Mouse (Mus musculus) CH12.LX (cell line): Measurements from ENCODE around the gene Sephs2. TPM values are rescaled to one million over a fixed set of nuclear protein-coding genes. Genes with fewer than 3 reads are reported as not detected.

Experiments used
- DNase-seq: peaks from one replicate; pipeline ENCODE4 v3.0.0-alpha.2; 2013; ENCODE audit errors: extremely low read depth
- H3K27ac ChIP-seq: 2 replicates; pipeline ENCODE4 v1.5.1; 2012; ENCODE audit warnings: low read depth, mild to moderate bottlenecking, control low read depth, moderate library complexity; ENCODE audit not compliant: insufficient read depth
- H3K27me3 ChIP-seq: replicated peaks from 2 replicates; pipeline ENCODE3; 2012; ENCODE audit warnings: inconsistent platforms
- H3K36me3 ChIP-seq, 2 experiments: replicated peaks in 1 of 2; 2 replicates each; pipeline versions ENCODE3 to v1.6.1; 2012; ENCODE audit warnings: inconsistent platforms in 1 of 2, low read length in 1 of 2, mild to moderate bottlenecking in 1 of 2, mixed read lengths in 1 of 2, moderate library complexity in 1 of 2; ENCODE audit not compliant: control insufficient read depth in 1 of 2, insufficient read depth in 1 of 2
- H3K4me1 ChIP-seq, 2 experiments: 2 replicates each; pipeline ENCODE4 v1.6.1; 2012; ENCODE audit warnings: inconsistent platforms in 1 of 2, moderate library complexity in 1 of 2; ENCODE audit not compliant: insufficient read depth in 2 of 2, control insufficient read depth in 1 of 2
- H3K4me2 ChIP-seq: 2 replicates; pipeline ENCODE4 v1.6.1; 2012; ENCODE audit warnings: low read depth, mild to moderate bottlenecking, control low read depth; ENCODE audit not compliant: poor library complexity, insufficient read depth, severe bottlenecking
- H3K4me3 ChIP-seq, 3 experiments: fragments of 150-350 bp in 1 of 3; sonication (generic) in 1 of 3; replicated peaks in 1 of 3; 2 replicates each; pipeline versions ENCODE3 to v1.5.1; 2011 to 2012; ENCODE audit warnings: low read depth in 2 of 3, low read length in 2 of 3, mild to moderate bottlenecking in 2 of 3, moderate library complexity in 2 of 3, control low read depth in 1 of 3, improper control_type of control experiment in 1 of 3, inconsistent platforms in 1 of 3, mixed read lengths in 1 of 3; ENCODE audit not compliant: poor library complexity in 1 of 3
- H3K79me2 ChIP-seq: replicated peaks from 2 replicates; pipeline ENCODE4 v1.6.1; 2012; ENCODE audit warnings: mild to moderate bottlenecking, moderate library complexity; ENCODE audit not compliant: control insufficient read depth, poor library complexity, insufficient read depth, severe bottlenecking; ENCODE audit errors: extremely low read depth
- H3K9ac ChIP-seq: 2 replicates; pipeline ENCODE4 v1.6.1; 2012; ENCODE audit warnings: low read depth, mild to moderate bottlenecking, control low read depth, moderate library complexity; ENCODE audit not compliant: insufficient read depth
- H3K9me3 ChIP-seq: replicated peaks from 2 replicates; pipeline ENCODE3; 2012; ENCODE audit warnings: low read length, inconsistent platforms, mixed read lengths
- CHD1 ChIP-seq: IDR thresholded peaks from 2 replicates; pipeline ENCODE4 v1.6.1; 2012; ENCODE audit warnings: low read depth, low read length, improper control_type of control experiment, inconsistent platforms
- CHD2 ChIP-seq: IDR thresholded peaks from 2 replicates; pipeline ENCODE4 v1.6.1; 2011; ENCODE audit warnings: low read length, improper control_type of control experiment
- CTCF ChIP-seq, 2 experiments: IDR thresholded peaks in 1 of 2; conservative IDR thresholded peaks in 1 of 2; 2 replicates each; pipeline ENCODE4 v1.5.1; 2011 to 2012; ENCODE audit warnings: low read depth in 2 of 2, low read length in 2 of 2, improper control_type of control experiment in 1 of 2, inconsistent platforms in 1 of 2, mild to moderate bottlenecking in 1 of 2, moderate library complexity in 1 of 2
- E2F4 ChIP-seq: IDR thresholded peaks from 2 replicates; pipeline ENCODE4 v1.6.1; 2011; ENCODE audit warnings: low read depth, low read length, improper control_type of control experiment; ENCODE audit not compliant: insufficient replicate concordance
- EP300 ChIP-seq: IDR thresholded peaks from 2 replicates; pipeline ENCODE4 v1.6.1; 2011; ENCODE audit warnings: low read length, improper control_type of control experiment
- GABPA ChIP-seq: IDR thresholded peaks from 2 replicates; pipeline ENCODE4 v1.6.1; 2012; ENCODE audit warnings: low read depth, low read length, improper control_type of control experiment, inconsistent platforms; ENCODE audit not compliant: insufficient replicate concordance
- HCFC1 ChIP-seq: IDR thresholded peaks from 2 replicates; pipeline ENCODE4 v1.6.1; 2012; ENCODE audit warnings: low read depth, mild to moderate bottlenecking, inconsistent platforms, low read length, improper control_type of control experiment
- IRF4 ChIP-seq: IDR thresholded peaks from 2 replicates; pipeline ENCODE4 v1.6.1; 2014; ENCODE audit warnings: low read depth, mild to moderate bottlenecking, inconsistent platforms, low read length, improper control_type of control experiment
- JUN ChIP-seq: IDR thresholded peaks from 2 replicates; pipeline ENCODE4 v1.6.1; 2011; ENCODE audit warnings: low read depth, mild to moderate bottlenecking, low read length, improper control_type of control experiment, moderate library complexity; ENCODE audit not compliant: insufficient read depth
- JUND ChIP-seq: conservative IDR thresholded peaks from 2 replicates; pipeline ENCODE4 v1.6.1; 2011; ENCODE audit warnings: low read depth, low read length, improper control_type of control experiment
- KAT2A ChIP-seq: IDR thresholded peaks from 2 replicates; pipeline ENCODE4 v1.6.1; 2012; ENCODE audit warnings: low read length, improper control_type of control experiment, inconsistent platforms; ENCODE audit not compliant: insufficient replicate concordance
- MAFK ChIP-seq: IDR thresholded peaks from 2 replicates; pipeline ENCODE4 v1.6.1; 2011; ENCODE audit warnings: low read length, improper control_type of control experiment; ENCODE audit not compliant: insufficient replicate concordance
- MAX ChIP-seq: IDR thresholded peaks from 2 replicates; pipeline ENCODE4 v1.6.1; 2011; ENCODE audit warnings: low read length, improper control_type of control experiment
- MAZ ChIP-seq: IDR thresholded peaks from 2 replicates; pipeline ENCODE4 v1.6.1; 2012; ENCODE audit warnings: low read depth, mild to moderate bottlenecking, inconsistent platforms, low read length, improper control_type of control experiment, moderate library complexity
- MEF2A ChIP-seq: IDR thresholded peaks from 2 replicates; pipeline ENCODE4 v1.6.1; 2014; ENCODE audit warnings: low read depth, mild to moderate bottlenecking, inconsistent platforms, low read length, improper control_type of control experiment, borderline replicate concordance
- MXI1 ChIP-seq: IDR thresholded peaks from 2 replicates; pipeline ENCODE4 v1.6.1; 2011; ENCODE audit warnings: mild to moderate bottlenecking, low read depth, low read length, improper control_type of control experiment
- NELFE ChIP-seq: IDR thresholded peaks from 2 replicates; pipeline ENCODE4 v1.6.1; 2011; ENCODE audit warnings: low read depth, low read length, improper control_type of control experiment
- RAD21 ChIP-seq: IDR thresholded peaks from 2 replicates; pipeline ENCODE4 v1.6.1; 2011; ENCODE audit warnings: low read depth, mild to moderate bottlenecking, low read length, improper control_type of control experiment, moderate library complexity
- RCOR1 ChIP-seq: conservative IDR thresholded peaks from 2 replicates; pipeline ENCODE4 v1.6.1; 2012; ENCODE audit warnings: low read depth, mild to moderate bottlenecking, inconsistent platforms, low read length, improper control_type of control experiment
- SIN3A ChIP-seq: IDR thresholded peaks from 2 replicates; pipeline ENCODE4 v1.6.1; 2012; ENCODE audit warnings: low read length, improper control_type of control experiment, inconsistent platforms
- SMC3 ChIP-seq: IDR thresholded peaks from 2 replicates; pipeline ENCODE4 v1.6.1; 2011; ENCODE audit warnings: low read depth, low read length, improper control_type of control experiment
- TBP ChIP-seq: conservative IDR thresholded peaks from 2 replicates; pipeline ENCODE4 v1.6.1; 2011; ENCODE audit warnings: low read depth, low read length, improper control_type of control experiment
- TCF12 ChIP-seq: IDR thresholded peaks from 2 replicates; pipeline ENCODE4 v1.6.1; 2014; ENCODE audit warnings: low read depth, mild to moderate bottlenecking, inconsistent platforms, low read length, improper control_type of control experiment
- UBTF ChIP-seq: IDR thresholded peaks from 2 replicates; pipeline ENCODE4 v1.6.1; 2012; ENCODE audit warnings: low read depth, mild to moderate bottlenecking, inconsistent platforms, low read length, improper control_type of control experiment, moderate library complexity
- USF2 ChIP-seq: conservative IDR thresholded peaks from 2 replicates; pipeline ENCODE4 v1.6.1; 2011; ENCODE audit warnings: low read depth, low read length, improper control_type of control experiment
- ZC3H11A ChIP-seq: IDR thresholded peaks from 2 replicates; pipeline ENCODE4 v1.6.1; 2012; ENCODE audit warnings: low read depth, mild to moderate bottlenecking, inconsistent platforms, low read length, improper control_type of control experiment
- ZKSCAN1 ChIP-seq: IDR thresholded peaks from 2 replicates; pipeline ENCODE4 v1.6.1; 2012; ENCODE audit warnings: low read depth, inconsistent platforms, low read length, improper control_type of control experiment, borderline replicate concordance
- ZNF384 ChIP-seq: IDR thresholded peaks from 2 replicates; pipeline ENCODE4 v1.6.1; 2012; ENCODE audit warnings: low read depth, low read length, improper control_type of control experiment, inconsistent platforms
- dilution Hi-C: fragments of 300-500 bp; cut with MboI; formaldehyde crosslinking; loops from 2 replicates; pipeline ENCODE4 v1.14.3; 2020; ENCODE audit warnings: low sequenced_read_pairs; ENCODE audit not compliant: extremely low pct_unique_long_range_greater_than_20kb, extremely low pct_ligation_motif_present
- in situ Hi-C: fragments of 300-500 bp; cut with MboI; formaldehyde crosslinking; loops from 3 replicates; pipeline ENCODE4 v1.14.3; 2019; ENCODE audit warnings: low sequenced_read_pairs, low pct_ligation_motif_present, low pct_unique_long_range_greater_than_20kb, mixed read lengths
- polyA plus RNA-seq: library from polyadenylated mRNA; unstranded; fragments of >175 nt; gene quantifications from 2 replicates; pipeline ENCODE4 v1.2.1, GENCODE M21; 2012; ENCODE audit warnings: low read depth; ENCODE audit not compliant: insufficient read length
- total RNA-seq, 2 experiments: library from RNA; depleted of rRNA; stranded (reverse); fragments of 300-350 nt in 1 of 2; fragments of >200 nt in 1 of 2; gene quantifications; 2 replicates each; pipeline ENCODE4 v1.2.3; 2012 to 2014

Sephs2 gene
- total and polyA plus RNA-seq, 3 experiments = 159 to 209 (median 203) TPM

GRCm38 (mm10) chr7:127233368-127233749, 40.5 kb downstream of the Sephs2 start:
- in situ Hi-C loops (no loop called here), dilution Hi-C loops (no loop called here)
- peaks cover 6 to 48% of the 10 kb centered on the region in 2 experiments; a peak in 3 of 4 replicates for H3K4me1 ChIP-seq
- H3K79me2 ChIP-seq = peaks cover 31% of the 10 kb centered on the region
- no peak for DNase-seq
- no peaks in the 10 kb centered on the region for H3K27me3 ChIP-seq
- peak overlapping the region; percentile 44 for H3K27ac ChIP-seq
- H3K4me2 ChIP-seq = peak overlapping the region; percentile 87
- peaks cover 34 to 63% of the 10 kb centered on the region in 2 experiments for H3K36me3 ChIP-seq
- peak overlapping the region; percentile 61 for H3K9ac ChIP-seq
- H3K9me3 ChIP-seq = no peaks in the 10 kb centered on the region
- H3K4me3 ChIP-seq = peak overlapping the region; percentile 94 to 98 (median 97)
- TF ChIP-seq ZC3H11A = no peak
- no peak for TF ChIP-seq RAD21
- TF ChIP-seq JUND = no peak
- TF ChIP-seq NELFE = no peak
- TF ChIP-seq E2F4 = no peak
- no peak for TF ChIP-seq EP300
- TF ChIP-seq UBTF = 0 out of 2 replicates have a peak, but pooled peaks have one; percentile 8
- no peak for TF ChIP-seq SMC3
- TF ChIP-seq ZKSCAN1 = peak; percentile 84
- TF ChIP-seq MEF2A = no peak
- TF ChIP-seq SIN3A = no peak; the same call in 1 of the 2 replicates
- TF ChIP-seq TCF12 = no peak
- TF ChIP-seq KAT2A = no peak
- peak; percentile 6; the same call in 1 of the 2 replicates for TF ChIP-seq CHD2
- TF ChIP-seq RCOR1 = no peak

DNA sequence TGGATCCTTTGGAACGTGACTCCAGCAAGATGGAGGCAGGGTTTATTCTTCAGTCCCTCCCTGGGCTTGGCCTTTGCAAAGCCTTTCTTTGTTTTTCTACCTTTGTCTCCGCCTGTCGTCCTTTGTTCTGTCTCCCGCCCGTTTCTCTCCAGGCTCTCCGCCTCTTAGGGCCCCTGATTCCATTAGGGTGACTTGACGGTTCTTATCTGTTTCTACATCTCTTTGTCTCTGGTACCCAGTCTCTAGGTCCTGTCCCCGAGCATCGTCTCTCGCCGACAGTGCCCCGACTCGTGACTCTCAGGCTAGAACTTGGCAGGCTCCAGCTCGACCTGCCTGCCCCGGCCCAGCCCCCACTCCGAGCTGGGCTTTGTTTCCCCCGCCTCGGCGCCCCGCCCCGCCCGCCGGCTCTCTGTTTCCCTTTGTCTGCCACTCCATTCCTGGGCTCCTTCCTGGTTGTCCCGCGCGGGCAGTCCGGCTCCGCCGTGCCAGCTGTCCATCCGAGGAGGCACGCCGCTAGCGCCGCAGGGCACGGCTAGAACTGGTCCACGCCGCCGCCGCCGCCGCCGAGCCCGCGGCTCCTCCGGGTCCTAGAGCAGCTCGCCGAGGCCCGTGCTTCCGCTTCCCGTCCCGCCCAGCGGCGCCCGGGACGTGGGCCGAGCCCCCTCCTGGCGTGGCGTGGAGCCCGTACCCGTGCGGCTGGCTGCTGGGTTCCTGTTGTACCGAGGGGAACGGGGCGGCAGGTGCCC, 41.1 kb downstream of the Sephs2 start, which contains the start of the genes Zfp553 and Sept1:
Gene Zfp553, plus strand, starts transcription at position 440 of the 746 bp plus-strand sequence.
Gene Sept1, minus strand, starts transcription at position 509 of the 746 bp plus-strand sequence.
- Histone ChIP-seq H3K4me1 (peaks cover 4 to 43% of the 10 kb centered on the region in 2 experiments; a peak in 3 of 4 replicates), H3K36me3 (peaks cover 29 to 58% of the 10 kb centered on the region in 2 experiments)
- dilution Hi-C loops = no loop called here
- peak; percentile 78 for TF ChIP-seq MAZ
- no peak for TF ChIP-seq ZC3H11A
- no peak for TF ChIP-seq TBP
- no peak for TF ChIP-seq USF2
- TF ChIP-seq MXI1 = peak; percentile 96
- no peak for TF ChIP-seq GABPA
- TF ChIP-seq IRF4 = peak; percentile 41
- 0 out of 2 replicates have a peak, but pooled peaks have one; percentile 20 for TF ChIP-seq ZNF384
- no peak for TF ChIP-seq ZKSCAN1
- TF ChIP-seq MEF2A = peak; percentile 65
- peak; percentile 71 for TF ChIP-seq TCF12
- no peak for TF ChIP-seq MAFK
- TF ChIP-seq RAD21 = no peak
- no peak for TF ChIP-seq CTCF (conservative IDR thresholded peaks at IDR 0.05 in 1 of 2, IDR thresholded peaks at IDR 0.05 in 1 of 2; ENCODE audit: low read depth in 2 of 2, low read length in 2 of 2)
- TF ChIP-seq E2F4 = no peak
- no peak for TF ChIP-seq SMC3
- TF ChIP-seq KAT2A = 0 out of 2 replicates have a peak, but pooled peaks have one; percentile 62
- peak; percentile 80 for TF ChIP-seq CHD2
- TF ChIP-seq HCFC1 = peak; percentile 74
- TF ChIP-seq JUN = no peak
- peak; percentile 83 for TF ChIP-seq MAX
- peak; percentile 79 for TF ChIP-seq SIN3A
- TF ChIP-seq CHD1 = no peak
- no peak for TF ChIP-seq EP300
- TF ChIP-seq RCOR1 = no peak

More for the DNA sequence above, 41.1 kb downstream of the Sephs2 start, which contains the start of the genes Zfp553 and Sept1:
- Histone ChIP-seq H3K4me3 (peak within 1 kb of the TSS; percentile 94 to 98 (median 97)), H3K79me2 (peaks cover 31% of the 10 kb centered on the region), H3K9me3 (no peaks in the 10 kb centered on the region), H3K4me2 (peak within 1 kb of the TSS; percentile 87), H3K27ac (peak within 1 kb of the TSS; percentile 44), H3K9ac (peak within 1 kb of the TSS; percentile 61), H3K27me3 (no peaks in the 10 kb centered on the region)
- peak; percentile 65 for DNase-seq
- in situ Hi-C loops = no loop called here
